ENCODE assay signal across 14 mouse cellular contexts in genomic region chr3:129308876-129309275, GRCm38 (mm10). TPM values are rescaled to one million over a fixed set of nuclear protein-coding genes. Genes with fewer than 3 reads are reported as not detected.
DNase-seq lines count a peak whose midpoint lies in the region; ATAC-seq and TF ChIP-seq lines count a peak whose summit lies in the region.
"Had no signal": no experiment of that assay in that cellular context is flagged by ENCODE, and none has a peak within 500 bp of the region (broad histone marks: within the 10 kb centered on the region; RNA-seq: fewer than 3 reads in every experiment).

No protein-coding gene starts in this region.

- DNase-seq in frontal cortex, postnatal 36 days (ENCODE audit: low spot score in 2 of 2) = peak; percentile 9 to 20
- no peak for DNase-seq in frontal cortex, postnatal 25 days (ENCODE audit: low spot score in 2 of 2)
- peak; percentile 22 to 51 for DNase-seq in left cerebral cortex, postnatal 14 days (ENCODE audit: low spot score in 2 of 2)
- no peak for DNase-seq in left cerebral cortex, adult 11 months (ENCODE audit: low spot score)
- peak; percentile 20 for DNase-seq in ES-CJ7 (ENCODE audit: low read depth, low spot score)
- peak; percentile 33 for DNase-seq in brain, embryonic 14.5 days (ENCODE audit: low read depth)
- no peak for DNase-seq in urinary bladder, adult 2 months (ENCODE audit: low spot score)
- DNase-seq: adrenal gland, postnatal 25 days; cerebellum, adult 11-12 months; heart, postnatal 14 days; lung, postnatal 4 days had no signal

- TF ChIP-seq POLR2A in brain, embryonic 14.5 days (IDR thresholded peaks at IDR 0.05; ENCODE audit: borderline replicate concordance, extremely low read depth, insufficient read depth, insufficient read length, poor library complexity, severe bottlenecking) = no peak

- no peak for TF ChIP-seq CTCF in brain, embryonic 14.5 days (IDR thresholded peaks at IDR 0.05; ENCODE audit: borderline replicate concordance, extremely low read depth, insufficient read depth, insufficient read length)

- intact Hi-C loops in left cerebral cortex, postnatal 14 days (cut with DNase I) = loop anchor here (2.0 to 10.0 kb wide), 4 partner anchors 114 to 766 kb away; partner anchors contain the start of gene Elovl6

- no peak for ATAC-seq in inflammation-experienced regulatory T-cells, adult 6 months

RNA-seq across cellular contexts. Expression of gene Enpep, which starts 23.6 kb away (rescaled TPM):
- total RNA-seq in left cerebral cortex, postnatal 14 days (2021) = 1 to 10 TPM; 1.8 to 2.0 TPM
- 1.2 and 1.7 TPM in 2 replicates for polyA plus RNA-seq in brain, embryonic 14.5 days (2012; rRNA removed)
- polyA plus RNA-seq in urinary bladder, adult 2 months (2012; rRNA removed) = 5.7 and 6.2 TPM in 2 replicates
- polyA plus RNA-seq in inflammation-experienced regulatory T-cells, adult 6 months (2017; shearing (Covaris generic)) = not detected
- total RNA-seq: granulocyte monocyte progenitor cell, adult 5-6 weeks had no signal
- polyA plus RNA-seq: forebrain, embryonic 10.5 days had no signal

Comparison
In these comparisons a context has a peak if more than half of its experiments do, and no peak if none do; other contexts are left out.
1. DNase-seq: peak in frontal cortex, postnatal 36 days (2 of 2), left cerebral cortex, postnatal 14 days (2 of 2), ES-CJ7 (single experiment) and brain, embryonic 14.5 days (single experiment); none in frontal cortex, postnatal 25 days (0 of 2), left cerebral cortex, adult 11 months (single experiment) and urinary bladder, adult 2 months (single experiment).